Mouse (Mus musculus) testis, postnatal 14 days (tissue): Measurements from ENCODE around the gene Myrf.

Experiments
- DNase-seq: peaks from one replicate; pipeline ENCODE4 v3.0.0; 2021; ENCODE audit warnings: low spot score

The Myrf gene

GRCm38 (mm10) chr19:10205051-10205450 is 35.5 kb downstream of the Myrf start:
- no peak for DNase-seq

GRCm38 (mm10) chr19:10204616-10205001 is 35.9 kb downstream of the Myrf start:
- DNase-seq, result no peak

- peak; percentile 90 for DNase-seq
Observed at GRCm38 (mm10) chr19:10203848-10204615, 36.5 kb downstream of the Myrf start, which contains the start of the genes Tmem258 and Fen1. Gene Tmem258, plus strand, starts transcription at chr19:10204014. Gene Fen1, minus strand, starts transcription at chr19:10204169.

GRCm38 (mm10) chr19:10203146-10203847 is 37.3 kb downstream of the Myrf start:
- DNase-seq, result no peak

GRCm38 (mm10) chr19:10198723-10199122 is 41.8 kb downstream of the Myrf start:
- DNase-seq, result peak; percentile 60

GRCm38 (mm10) chr19:10198286-10198685 is 42.3 kb downstream of the Myrf start:
- DNase-seq, result no peak

- no peak for DNase-seq
Observed at GRCm38 (mm10) chr19:10197130-10197529, 43.4 kb downstream of the Myrf start.

- DNase-seq, result no peak
Observed at GRCm38 (mm10) chr19:10195252-10195651, 45.3 kb downstream of the Myrf start.

- DNase-seq, result no peak
Observed at GRCm38 (mm10) chr19:10194337-10194736, 46.2 kb downstream of the Myrf start.

- DNase-seq, result no peak
Observed at GRCm38 (mm10) chr19:10191326-10191725, 49.2 kb downstream of the Myrf start.

- no peak for DNase-seq
Observed at GRCm38 (mm10) chr19:10190796-10191195, 49.8 kb downstream of the Myrf start.

- DNase-seq, result no peak
Observed at GRCm38 (mm10) chr19:10189940-10190339, 50.6 kb downstream of the Myrf start.

GRCm38 (mm10) chr19:10189022-10189421 is 51.5 kb downstream of the Myrf start:
- no peak for DNase-seq

GRCm38 (mm10) chr19:10188281-10188811 is 52.2 kb downstream of the Myrf start:
- DNase-seq, result no peak

- no peak for DNase-seq
Observed at GRCm38 (mm10) chr19:10186569-10186968, 54.0 kb downstream of the Myrf start.

GRCm38 (mm10) chr19:10185876-10186275 is 54.7 kb downstream of the Myrf start:
- DNase-seq, result no peak

GRCm38 (mm10) chr19:10184096-10184495 is 56.5 kb downstream of the Myrf start:
- DNase-seq, result no peak

GRCm38 (mm10) chr19:10183299-10183983 is 57.1 kb downstream of the Myrf start:
- DNase-seq, result peak; percentile 81

GRCm38 (mm10) chr19:10182670-10183298 is 57.8 kb downstream of the Myrf start, which contains the start of gene Fads1:
Gene Fads1, plus strand, starts transcription at chr19:10182888.
- DNase-seq, result peak; percentile 92

GRCm38 (mm10) chr19:10182142-10182541 is 58.4 kb downstream of the Myrf start:
- no peak for DNase-seq

GRCm38 (mm10) chr19:10181225-10181624 is 59.3 kb downstream of the Myrf start:
- DNase-seq, result no peak

- peak; percentile 53 for DNase-seq
Observed at GRCm38 (mm10) chr19:10176941-10177372, 63.6 kb downstream of the Myrf start.
